Mouse (Mus musculus): ENCODE data around the gene Rbbp7.

DNA sequence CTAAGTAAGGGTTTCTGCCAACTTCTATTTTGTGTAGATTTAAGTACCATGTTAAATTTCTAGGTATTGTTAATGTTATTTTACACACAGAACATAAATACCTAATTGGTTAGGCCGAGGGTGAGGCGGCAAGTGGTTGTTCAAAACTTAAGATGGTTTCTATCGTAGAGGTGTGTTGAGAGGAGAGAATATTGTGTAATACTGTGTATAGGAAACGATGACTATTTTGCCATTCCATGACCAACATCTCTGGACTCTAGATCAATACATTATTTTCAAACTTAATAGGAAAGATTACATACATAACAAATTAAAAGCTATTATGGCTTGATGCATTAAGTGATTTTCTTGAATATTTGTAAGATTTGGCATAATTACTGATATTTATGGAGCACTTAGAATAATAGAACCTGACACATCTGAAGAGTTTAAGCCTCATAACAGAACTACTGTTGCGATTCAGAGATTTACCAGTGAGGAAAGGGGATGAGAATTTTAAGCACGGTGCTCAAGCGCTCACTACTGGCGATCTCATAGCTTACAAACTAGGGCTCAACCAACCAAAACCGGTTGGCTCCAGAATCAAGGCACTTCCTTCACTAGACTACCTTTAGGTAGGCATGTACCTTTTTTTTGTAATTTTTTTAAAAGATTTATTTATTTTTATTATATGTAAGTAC, 1.7 kb downstream of the Rbbp7 start:
- no peak for TF ChIP-seq ZC3H11A (IDR thresholded peaks at IDR 0.05; ENCODE audit: borderline replicate concordance, low read depth, low read length)
- TF ChIP-seq MAFK (IDR thresholded peaks at IDR 0.05; ENCODE audit: insufficient read depth, low read depth, low read length) = no peak

Data from ES-E14 (cell line).